Mouse (Mus musculus) E14TG2a.4 (cell line): ENCODE data around the gene Elovl5.
"Not testable (repeated sequence)": the region's sequence is repeated elsewhere in the genome, so short reads cannot be mapped to it uniquely, and the experiment has no call there.

Experiments used
- H3K27me3 ChIP-seq: 2 replicates; pipeline ENCODE4 v1.6.1; 2014; ENCODE audit warnings: low read length, control low read depth; ENCODE audit not compliant: insufficient read depth
- H3K36me3 ChIP-seq: 2 replicates; pipeline ENCODE4 v1.6.1; 2014; ENCODE audit warnings: low read length, control low read depth; ENCODE audit not compliant: insufficient read depth
- H3K4me1 ChIP-seq: replicated peaks from 2 replicates; pipeline ENCODE4 v1.6.1; 2014; ENCODE audit warnings: low read depth, low read length, control low read depth
- H3K4me3 ChIP-seq: replicated peaks from 2 replicates; pipeline ENCODE4 v1.5.1; 2014; ENCODE audit warnings: mild to moderate bottlenecking, low read length
- H3K9me3 ChIP-seq: 2 replicates; pipeline ENCODE4 v1.6.1; 2014; ENCODE audit warnings: low read length, control low read depth
- CTCF ChIP-seq: conservative IDR thresholded peaks from 2 replicates; pipeline ENCODE4 v1.5.1; 2014; ENCODE audit warnings: low read length
- NANOG ChIP-seq: IDR thresholded peaks from 2 replicates; pipeline ENCODE4 v1.6.1; 2014; ENCODE audit warnings: borderline replicate concordance, low read length, mixed read lengths
- POU5F1 ChIP-seq: IDR thresholded peaks from 2 replicates; pipeline ENCODE4 v1.6.1; 2014; ENCODE audit warnings: low read length, borderline replicate concordance

The Elovl5 gene

DNA sequence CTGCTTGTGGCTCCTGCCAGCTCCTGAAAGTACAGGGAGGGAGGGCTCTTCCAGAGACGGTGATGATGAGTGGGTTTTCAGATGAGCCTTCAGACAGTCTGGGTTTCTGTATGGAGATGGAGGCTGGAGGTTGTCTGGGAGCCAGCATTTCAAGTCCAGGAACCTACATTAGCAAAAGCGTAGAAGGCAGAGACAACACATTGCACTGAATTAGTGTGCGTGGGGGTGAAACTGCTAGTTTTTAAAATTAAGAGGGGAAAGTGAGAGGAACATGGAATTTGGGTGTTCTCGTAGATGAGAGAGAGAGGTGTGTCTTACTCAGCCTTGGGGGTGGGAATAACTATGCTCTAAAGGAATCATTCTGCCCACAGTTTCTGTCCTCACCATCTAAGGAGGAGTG is 74.5 kb downstream of the Elovl5 start:
- no peaks in the 10 kb centered on the region for H3K36me3 ChIP-seq
- TF ChIP-seq CTCF (no peak), POU5F1 (no peak), NANOG (no peak)
- peaks cover 9% of the 10 kb centered on the region; the same call in 1 of the 2 replicates for H3K4me1 ChIP-seq
- no peak overlapping the region for H3K4me3 ChIP-seq
- no peaks in the 10 kb centered on the region for H3K27me3 ChIP-seq
- H3K9me3 ChIP-seq, result peaks cover 4% of the 10 kb centered on the region

DNA sequence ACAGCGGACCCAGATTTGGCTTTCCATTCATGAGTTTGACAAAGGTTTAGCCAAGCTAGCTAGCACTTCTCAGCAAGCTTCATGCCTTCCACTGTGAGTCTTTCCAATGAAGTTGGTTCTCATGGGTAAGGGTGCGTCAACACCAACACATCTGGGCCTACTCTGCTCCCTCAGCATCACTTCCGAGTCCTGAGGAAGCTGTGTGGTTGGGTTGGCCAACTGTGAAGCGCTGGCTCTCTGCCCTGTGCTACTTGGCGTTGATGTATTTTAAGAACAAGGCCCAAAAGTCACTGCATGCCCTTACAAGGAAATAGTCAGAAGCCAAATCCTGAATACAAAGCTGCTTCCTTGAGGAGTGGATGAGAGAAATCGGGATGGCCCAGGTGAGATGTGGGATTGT is 75.1 kb downstream of the Elovl5 start:
- H3K36me3 ChIP-seq, result no peaks in the 10 kb centered on the region
- H3K27me3 ChIP-seq, result no peaks in the 10 kb centered on the region
- H3K4me1 ChIP-seq, result peaks cover 9% of the 10 kb centered on the region; the same call in 1 of the 2 replicates
- H3K4me3 ChIP-seq, result no peak overlapping the region
- H3K9me3 ChIP-seq, result peaks cover 4% of the 10 kb centered on the region
- TF ChIP-seq NANOG, result no peak
- no peak for TF ChIP-seq CTCF
- no peak for TF ChIP-seq POU5F1

DNA sequence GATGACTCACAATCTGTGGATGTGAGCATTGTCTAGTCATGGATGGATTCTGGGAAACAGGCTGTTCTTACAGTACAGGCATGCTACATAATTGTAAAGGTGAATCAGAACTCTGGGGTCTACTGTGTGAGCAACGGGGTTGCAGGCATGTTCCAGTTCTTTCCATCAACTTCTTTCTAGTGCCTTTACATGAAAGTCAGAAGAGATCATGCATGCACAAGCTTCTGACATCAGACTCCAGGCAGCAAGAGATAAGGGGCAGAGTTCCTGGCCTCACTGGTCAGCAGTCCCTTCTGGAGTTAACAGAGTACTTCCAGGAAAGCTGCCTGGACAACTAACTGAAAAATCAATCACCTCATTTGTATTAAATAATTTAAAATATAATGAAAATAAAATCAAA is 75.9 kb downstream of the Elovl5 start:
- Histone ChIP-seq H3K4me1 (peaks cover 9% of the 10 kb centered on the region; the same call in 1 of the 2 replicates), H3K36me3 (no peaks in the 10 kb centered on the region), H3K9me3 (peaks cover 4% of the 10 kb centered on the region), H3K27me3 (no peaks in the 10 kb centered on the region), H3K4me3 (no peak overlapping the region)
- TF ChIP-seq POU5F1, result no peak
- no peak for TF ChIP-seq CTCF
- no peak for TF ChIP-seq NANOG

DNA sequence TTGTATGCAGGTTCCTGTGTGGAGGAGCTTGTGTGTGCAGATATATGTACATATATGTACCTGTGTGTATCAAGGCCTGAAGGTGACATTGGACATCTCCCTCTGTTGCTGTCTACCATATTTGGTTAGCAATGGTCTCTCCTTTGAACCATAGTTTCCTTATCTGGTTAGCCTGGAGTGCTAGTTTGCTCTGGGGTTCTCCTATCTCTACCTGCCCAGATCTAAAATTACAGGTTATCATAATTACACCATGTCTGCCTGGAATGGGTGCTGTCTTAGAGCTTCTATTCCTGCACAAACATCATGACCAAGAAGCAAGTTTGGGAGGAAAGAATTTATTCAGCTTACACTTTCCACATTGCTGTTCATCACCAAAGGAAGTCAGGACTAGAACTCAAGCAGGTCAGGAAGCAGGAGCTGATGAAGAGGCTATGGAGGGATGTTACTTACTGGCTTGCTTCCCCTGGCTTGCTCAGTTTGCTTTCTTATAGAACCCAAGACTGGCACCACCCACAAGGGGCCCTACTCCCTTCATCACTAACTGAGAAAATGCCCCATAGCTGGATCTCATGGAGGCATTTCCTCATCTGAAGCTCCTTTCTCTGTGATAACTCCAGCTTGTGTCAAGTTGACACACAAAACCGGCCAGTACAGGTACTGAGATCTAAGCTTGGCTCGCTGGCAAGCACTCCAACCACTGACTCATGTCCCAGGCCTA is 76.5 kb downstream of the Elovl5 start:
- H3K4me3 ChIP-seq, H3K4me1 ChIP-seq, H3K27me3 ChIP-seq, H3K9me3 ChIP-seq, H3K36me3 ChIP-seq: not testable (repeated sequence)

DNA sequence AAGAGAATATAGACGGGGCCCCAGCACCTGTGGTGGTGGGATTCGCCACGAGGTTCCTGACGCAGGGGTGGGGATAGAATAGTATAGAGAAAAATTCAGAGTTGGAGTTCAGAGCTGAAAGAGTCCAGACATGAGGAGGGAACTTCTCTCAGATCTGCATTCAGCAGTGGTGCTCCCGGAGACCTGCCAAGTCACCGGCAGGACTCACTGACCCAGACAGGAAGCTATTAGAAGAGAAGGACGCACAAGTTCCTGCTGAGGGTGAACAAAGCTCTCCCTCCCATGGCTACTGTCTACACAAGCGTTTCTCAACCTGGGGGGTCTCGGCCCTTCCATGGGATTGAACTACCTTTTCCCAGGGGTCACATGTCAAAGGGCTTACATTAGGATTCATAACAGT is 78.1 kb downstream of the Elovl5 start:
- TF ChIP-seq NANOG (no peak), POU5F1 (no peak), CTCF (no peak)
- no peak overlapping the region for H3K4me3 ChIP-seq
- H3K27me3 ChIP-seq, result no peaks in the 10 kb centered on the region
- H3K9me3 ChIP-seq, result peaks cover 4% of the 10 kb centered on the region
- peaks cover 7% of the 10 kb centered on the region for H3K4me1 ChIP-seq
- H3K36me3 ChIP-seq, result no peaks in the 10 kb centered on the region

DNA sequence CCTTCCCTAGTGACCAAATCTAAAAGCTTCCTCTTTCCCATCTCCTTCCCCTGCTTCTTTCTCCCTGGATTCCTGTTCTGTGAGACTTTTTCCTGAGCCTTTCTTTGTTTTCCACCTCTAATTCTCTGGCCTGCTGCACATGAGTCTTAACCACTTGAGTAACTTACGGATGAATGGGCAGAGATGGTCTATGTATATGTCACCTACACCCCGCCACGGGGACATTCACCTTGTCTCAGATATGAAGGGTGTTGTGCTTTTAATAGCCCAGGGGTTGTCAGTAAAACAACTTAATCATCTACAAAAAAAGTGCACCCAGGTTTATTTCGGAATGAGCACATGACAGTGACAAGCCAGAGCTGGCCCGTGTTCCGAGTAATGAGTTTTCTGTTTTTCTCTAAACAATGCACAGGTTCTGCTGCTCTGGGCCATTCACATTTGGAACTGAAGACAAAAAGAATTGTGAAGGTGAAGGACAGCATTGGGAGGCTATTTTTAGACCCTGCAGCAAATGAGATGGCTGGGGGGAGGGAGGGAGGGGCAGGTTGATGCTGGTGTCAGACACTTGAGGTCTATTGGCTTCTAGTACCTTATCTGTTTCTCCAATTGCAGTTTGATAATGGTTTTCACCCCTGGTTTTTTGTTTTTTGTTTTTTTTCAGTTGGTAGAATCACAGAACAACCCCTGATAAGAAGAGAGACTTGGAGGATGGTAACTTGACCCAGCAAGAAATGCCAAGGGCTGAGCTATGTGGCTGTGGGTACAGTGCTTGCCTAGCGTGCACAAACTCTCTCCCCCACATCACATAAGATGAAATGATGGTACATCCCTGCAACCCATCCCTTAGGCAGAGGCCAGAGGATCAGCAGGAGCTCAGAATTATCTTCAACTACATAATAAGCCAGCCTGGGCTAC is 83.7 kb downstream of the Elovl5 start:
- Histone ChIP-seq H3K9me3 (no peaks in the 10 kb centered on the region), H3K4me1 (peaks cover 4% of the 10 kb centered on the region), H3K4me3 (no peak overlapping the region), H3K36me3 (no peaks in the 10 kb centered on the region), H3K27me3 (no peaks in the 10 kb centered on the region)
- TF ChIP-seq CTCF (no peak), POU5F1 (no peak), NANOG (no peak)

DNA sequence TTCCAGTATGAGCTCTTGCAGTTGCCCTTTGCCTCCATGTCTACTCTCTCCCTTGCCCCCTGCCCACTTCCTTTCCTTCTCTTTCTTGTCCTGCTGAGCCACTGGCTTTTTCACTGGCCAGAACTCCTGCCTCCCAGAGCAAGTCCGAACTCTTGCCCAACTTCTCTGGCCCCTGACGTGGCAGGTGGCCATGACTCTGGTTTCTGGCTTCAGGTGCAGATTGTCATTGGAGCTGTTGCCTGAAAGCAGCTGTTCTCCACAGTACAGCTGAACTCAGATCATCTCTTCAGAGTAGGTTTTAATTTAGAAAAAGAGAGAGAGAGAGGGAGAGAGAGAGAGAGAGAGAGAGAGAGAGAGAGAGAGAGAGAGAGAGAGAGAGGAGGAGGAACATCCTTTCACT is 86.1 kb downstream of the Elovl5 start:
- no peaks in the 10 kb centered on the region for H3K36me3 ChIP-seq
- H3K4me3 ChIP-seq, result no peak overlapping the region

DNA sequence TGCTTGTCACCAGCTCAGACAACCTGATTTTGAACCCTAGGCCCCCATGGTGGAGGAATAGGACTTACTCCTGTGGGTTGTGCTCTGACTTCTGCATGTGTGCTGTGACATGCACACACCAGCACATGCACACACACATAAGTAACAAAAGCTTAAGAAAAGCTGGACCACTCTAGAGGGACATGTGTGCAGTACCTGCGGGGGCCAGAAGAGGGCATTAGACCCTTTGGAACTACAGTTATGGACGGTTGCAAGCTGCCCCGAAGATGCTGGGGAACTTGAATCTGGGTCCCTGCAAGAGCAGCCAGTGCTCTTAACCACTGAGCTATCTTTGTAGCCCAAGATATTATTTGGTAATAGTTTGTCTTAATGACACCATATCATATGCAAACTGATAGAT is 88.3 kb downstream of the Elovl5 start:
- H3K4me1 ChIP-seq, result peaks cover 10% of the 10 kb centered on the region
- no peaks in the 10 kb centered on the region for H3K36me3 ChIP-seq
- TF ChIP-seq CTCF, result peak; percentile 75
- no peak for TF ChIP-seq NANOG
- no peaks in the 10 kb centered on the region for H3K9me3 ChIP-seq
- H3K27me3 ChIP-seq, result peaks cover 6% of the 10 kb centered on the region; the same call in 1 of the 2 replicates
- H3K4me3 ChIP-seq, result no peak overlapping the region

More for the DNA sequence above, 86.1 kb downstream of the Elovl5 start:
- Histone ChIP-seq H3K9me3 (no peaks in the 10 kb centered on the region), H3K4me1 (peaks cover 15% of the 10 kb centered on the region), H3K27me3 (no peaks in the 10 kb centered on the region)
- no peak for TF ChIP-seq CTCF
- no peak for TF ChIP-seq NANOG
- TF ChIP-seq POU5F1, result no peak
